ENCODE assay signal across 7 mouse cellular contexts in the genomic region with DNA sequence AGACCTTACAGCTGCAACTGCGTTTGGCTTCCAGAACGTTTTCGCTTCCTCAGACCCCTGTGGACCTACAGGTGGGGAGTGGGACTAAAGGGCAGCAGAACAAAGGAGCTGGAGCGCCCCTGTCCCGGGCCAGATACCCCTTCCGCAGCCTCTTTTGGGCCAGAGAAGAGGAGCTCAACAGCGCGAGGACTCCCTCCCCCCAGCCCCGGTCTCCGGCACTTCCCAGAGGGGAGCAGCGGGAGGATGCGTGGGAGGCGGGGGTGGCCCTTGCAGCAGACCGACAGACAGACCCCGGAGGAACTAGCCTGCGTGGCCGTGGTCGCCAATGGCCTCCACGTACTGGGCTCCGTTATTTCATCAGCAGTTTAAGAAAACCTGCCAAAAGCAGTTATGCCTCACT. TPM values are rescaled to one million over a fixed set of nuclear protein-coding genes. Genes with fewer than 3 reads are reported as not detected.
A peak's percentile ranks its signal among the peaks of the same experiment; 100 is the strongest.
DNase-seq lines count a peak whose midpoint lies in the region; ATAC-seq and TF ChIP-seq lines count a peak whose summit lies in the region.

No protein-coding gene starts in this region.

- H3K9ac ChIP-seq in forebrain, embryonic 11.5 days (ENCODE audit: low read length), result peak overlapping the region; percentile 20; the same call in 1 of the 2 replicates
- no peak overlapping the region for H3K9ac ChIP-seq in hindbrain, embryonic 14.5 days
- H3K9ac ChIP-seq in midbrain, embryonic 12.5 days (replicated peaks), result no peak overlapping the region

- H3K4me1 ChIP-seq in megakaryocyte, embryonic 14.5 days, result peaks cover 22% of the 10 kb centered on the region
- H3K4me1 ChIP-seq in forebrain, embryonic 11.5 days (replicated peaks; ENCODE audit: control insufficient read depth, insufficient read depth, low read length), result no peaks in the 10 kb centered on the region
- H3K4me1 ChIP-seq in hindbrain, embryonic 14.5 days (replicated peaks; ENCODE audit: control insufficient read depth, insufficient read depth, low read length), result no peaks in the 10 kb centered on the region
- H3K4me1 ChIP-seq in midbrain, embryonic 12.5 days, result peaks cover 2% of the 10 kb centered on the region; the same call in 1 of the 2 replicates

- TF ChIP-seq CTCF in brain, embryonic 14.5 days (IDR thresholded peaks at IDR 0.05; ENCODE audit: borderline replicate concordance, extremely low read depth, insufficient read depth, insufficient read length), result no peak

- H3K36me3 ChIP-seq in megakaryocyte, embryonic 14.5 days (replicated peaks; ENCODE audit: low read length), result no peaks in the 10 kb centered on the region
- H3K36me3 ChIP-seq in forebrain, embryonic 11.5 days (ENCODE audit: control insufficient read depth, insufficient read depth, low read length), result no peaks in the 10 kb centered on the region
- H3K36me3 ChIP-seq in hindbrain, embryonic 14.5 days (replicated peaks; ENCODE audit: control insufficient read depth, insufficient read depth), result no peaks in the 10 kb centered on the region
- H3K36me3 ChIP-seq in midbrain, embryonic 12.5 days, result no peaks in the 10 kb centered on the region

- H3K4me2 ChIP-seq in forebrain, embryonic 11.5 days (ENCODE audit: low read depth, low read length, severe bottlenecking), result peak overlapping the region; percentile 57
- H3K4me2 ChIP-seq in hindbrain, embryonic 14.5 days (replicated peaks), result peak overlapping the region; percentile 67
- H3K4me2 ChIP-seq in midbrain, embryonic 12.5 days (replicated peaks), result peak overlapping the region; percentile 60

- peaks cover 37% of the 10 kb centered on the region for H3K9me3 ChIP-seq in megakaryocyte, embryonic 14.5 days
- H3K9me3 ChIP-seq in forebrain, embryonic 11.5 days (ENCODE audit: control insufficient read depth, low read length), result no peaks in the 10 kb centered on the region
- no peaks in the 10 kb centered on the region for H3K9me3 ChIP-seq in hindbrain, embryonic 14.5 days (ENCODE audit: control insufficient read depth, low read length)
- H3K9me3 ChIP-seq in midbrain, embryonic 12.5 days, result no peaks in the 10 kb centered on the region

- no peak for ATAC-seq in megakaryocyte, adult 5-6 weeks (ENCODE audit: poor library complexity, severe bottlenecking)
- peak; percentile 56 for ATAC-seq in forebrain, embryonic 11.5 days (replicated peaks; ENCODE audit: low FRiP score)
- ATAC-seq in hindbrain, embryonic 14.5 days (ENCODE audit: low FRiP score), result peak; percentile 16; the same call in 1 of the 2 replicates
- ATAC-seq in midbrain, embryonic 12.5 days (ENCODE audit: low FRiP score, low read depth), result peak; percentile 62

- TF ChIP-seq POLR2A in brain, embryonic 14.5 days (IDR thresholded peaks at IDR 0.05; ENCODE audit: borderline replicate concordance, extremely low read depth, insufficient read depth, insufficient read length, poor library complexity, severe bottlenecking), result no peak

- DNase-seq in brain, embryonic 14.5 days (ENCODE audit: low read depth), result peak; percentile 12
- peak; percentile 62 for DNase-seq in forebrain, embryonic 11.5 days (ENCODE audit: low spot score)
- DNase-seq in hindbrain, embryonic 14.5 days (ENCODE audit: low spot score), result no peak
- no peak for DNase-seq in adipocyte (ENCODE audit: low spot score)

- WGBS in forebrain, embryonic 11.5 days, result 19% methylated on average over 19 of the region's 20 CpGs
- 18% methylated on average over 18 of the region's 20 CpGs for WGBS in hindbrain, embryonic 14.5 days
- 20% methylated on average over 20 of the region's 20 CpGs for WGBS in midbrain, embryonic 12.5 days

- peaks cover 66% of the 10 kb centered on the region for H3K27me3 ChIP-seq in megakaryocyte, embryonic 14.5 days (replicated peaks)
- peaks cover 39% of the 10 kb centered on the region for H3K27me3 ChIP-seq in forebrain, embryonic 11.5 days (ENCODE audit: control insufficient read depth, insufficient read depth, low read length)
- H3K27me3 ChIP-seq in hindbrain, embryonic 14.5 days (ENCODE audit: control insufficient read depth, insufficient read depth, low read length), result peaks cover 62% of the 10 kb centered on the region
- peaks cover 61% of the 10 kb centered on the region for H3K27me3 ChIP-seq in midbrain, embryonic 12.5 days

- no peak overlapping the region for H3K27ac ChIP-seq in forebrain, embryonic 11.5 days (ENCODE audit: low read depth, low read length)
- H3K27ac ChIP-seq in hindbrain, embryonic 14.5 days, result no peak overlapping the region
- no peak overlapping the region for H3K27ac ChIP-seq in midbrain, embryonic 12.5 days (replicated peaks)

- H3K4me3 ChIP-seq in megakaryocyte, embryonic 14.5 days (replicated peaks), result peak overlapping the region; percentile 89
- peak overlapping the region; percentile 31 for H3K4me3 ChIP-seq in forebrain, embryonic 11.5 days (ENCODE audit: low read depth, low read length)
- H3K4me3 ChIP-seq in hindbrain, embryonic 14.5 days (replicated peaks; ENCODE audit: low read length), result peak overlapping the region; percentile 38
- peak overlapping the region; percentile 42 for H3K4me3 ChIP-seq in midbrain, embryonic 12.5 days

RNA-seq across cellular contexts. Expression of gene Fgf16, which starts 0.5 kb away (rescaled TPM):
- polyA plus RNA-seq in megakaryocyte, embryonic 14.5 days (2012; ENCODE audit: insufficient read depth, low replicate concordance), result not detected in 2 replicates
- total RNA-seq in megakaryocyte, adult 5-6 weeks (2015), result not detected in 2 replicates
- not detected in 2 replicates for total RNA-seq in megakaryocyte, adult 5-6 weeks (2017)
- polyA plus RNA-seq in brain, embryonic 14.5 days (2012; rRNA removed), result 0.05 TPM in 1 of 2 replicates, not detected in the other
- 0.11 TPM in 1 of 2 replicates, not detected in the other for polyA plus RNA-seq in forebrain, embryonic 11.5 days (2014; fragmentation: Nextera tagmentation; extraction: Ambion mirVana)
- polyA plus RNA-seq in hindbrain, embryonic 14.5 days (2014; fragmentation: Nextera tagmentation; extraction: Ambion mirVana), result 0.12 TPM in 1 of 2 replicates, not detected in the other
- polyA plus RNA-seq in midbrain, embryonic 12.5 days (2016; fragmentation: Nextera tagmentation; extraction: Ambion mirVana), result not detected in 2 replicates

Comparison
In these comparisons a context has a peak if more than half of its experiments do, and no peak if none do; other contexts are left out.
1. H3K4me3 ChIP-seq: peak in every context shown above with its lines; median percentile 89 in megakaryocyte, embryonic 14.5 days; 42 in midbrain, embryonic 12.5 days; 38 in hindbrain, embryonic 14.5 days; 31 in forebrain, embryonic 11.5 days.
2. DNase-seq: peak in brain, embryonic 14.5 days (single experiment) and forebrain, embryonic 11.5 days (single experiment); none in hindbrain, embryonic 14.5 days (single experiment) and adipocyte (single experiment).
3. Peak in every context shown above with its lines, with median percentiles within 50 percentile points of each other: H3K4me2 ChIP-seq.